Mouse (Mus musculus) cortical plate, adult 2 months (tissue): ENCODE data around the gene Gm1110.
"Not testable (repeated sequence)": the region's sequence is repeated elsewhere in the genome, so short reads cannot be mapped to it uniquely, and the experiment has no call there.

Experiments
- CTCF ChIP-seq: fragments of 200-500 bp; IDR thresholded peaks from 2 replicates; pipeline ENCODE4 v1.5.1; 2011; ENCODE audit warnings: mild to moderate bottlenecking, control low read depth, low read length; ENCODE audit not compliant: insufficient read depth; ENCODE audit errors: extremely low read depth
- POLR2A ChIP-seq: fragments of 200-500 bp; IDR thresholded peaks from 2 replicates; pipeline ENCODE4 v1.6.1; 2011; ENCODE audit warnings: mild to moderate bottlenecking, low read length, control low read depth; ENCODE audit not compliant: insufficient read depth; ENCODE audit errors: extremely low read depth

DNA sequence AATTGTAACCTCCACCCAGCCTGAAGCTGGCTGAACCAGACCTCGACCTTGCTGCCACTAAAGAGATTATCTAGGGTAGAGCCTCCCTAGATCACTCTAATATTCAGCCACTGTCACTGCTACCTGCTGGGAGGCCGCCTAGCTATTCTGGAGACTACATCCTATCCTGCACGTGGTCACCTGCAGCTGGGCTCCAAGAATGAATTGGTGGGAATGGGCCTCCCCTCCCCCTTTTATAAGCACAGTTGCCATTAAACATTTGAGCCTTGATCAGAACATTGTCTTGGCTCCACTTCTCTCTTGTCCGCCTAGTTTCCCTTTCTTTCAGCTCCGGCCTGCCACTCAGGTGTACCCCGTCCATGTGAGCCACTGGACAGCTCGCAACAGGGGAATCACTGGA lies 53.1 kb downstream of the Gm1110 start:
- not testable (repeated sequence) for TF ChIP-seq POLR2A, CTCF
